26 mouse cellular contexts compared by ENCODE assay signal in the genomic region with DNA sequence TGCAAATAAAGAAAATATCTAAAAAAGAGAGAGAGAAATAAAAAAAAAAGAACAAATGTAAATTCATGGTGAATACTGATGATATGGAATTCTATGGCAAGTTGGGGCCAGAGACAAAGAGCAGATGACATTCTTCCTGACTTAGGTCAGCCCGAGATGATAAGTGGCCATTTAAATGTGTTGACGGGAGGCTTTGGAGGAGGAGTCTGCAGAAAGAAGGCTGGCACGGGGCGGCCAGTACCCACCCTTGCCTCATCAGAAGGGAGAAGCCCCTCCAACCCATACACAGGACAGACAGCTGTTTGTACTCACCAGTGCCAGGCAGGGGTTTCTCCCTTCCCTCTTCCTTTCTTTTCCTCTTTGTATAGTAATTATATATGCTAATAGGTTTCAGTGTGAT.
DNase-seq lines count a peak whose midpoint lies in the region; ATAC-seq and TF ChIP-seq lines count a peak whose summit lies in the region.
"Had no signal": no experiment of that assay in that cellular context is flagged by ENCODE, and none has a peak within 500 bp of the region (broad histone marks: within the 10 kb centered on the region; RNA-seq: fewer than 3 reads in every experiment).

No protein-coding gene starts in this region.

- H3K4me1 ChIP-seq in heart, embryonic 12.5 days (replicated peaks) = peaks cover 27% of the 10 kb centered on the region
- peaks cover 10% of the 10 kb centered on the region; the same call in 1 of the 2 replicates for H3K4me1 ChIP-seq in heart, embryonic 10.5 days
- peaks cover 16% of the 10 kb centered on the region; the same call in 1 of the 2 replicates for H3K4me1 ChIP-seq in heart, embryonic 15.5 days (replicated peaks)
- no peaks in the 10 kb centered on the region for H3K4me1 ChIP-seq in intestine, embryonic 14.5 days (replicated peaks; ENCODE audit: control insufficient read depth, insufficient read depth, low read length)
- H3K4me1 ChIP-seq in intestine, postnatal 0 days (replicated peaks; ENCODE audit: control insufficient read depth, insufficient read depth, low read length) = no peaks in the 10 kb centered on the region
- H3K4me1 ChIP-seq: embryonic facial prominence, embryonic 12.5 days; embryonic facial prominence, embryonic 15.5 days; forebrain, embryonic 13.5 days; hindbrain, embryonic 13.5 days had no signal

- H3K27me3 ChIP-seq in heart, embryonic 12.5 days (replicated peaks) = no peaks in the 10 kb centered on the region
- 0 out of 2 replicates have a peak, but pooled peaks cover 6% of the 10 kb centered on the region for H3K27me3 ChIP-seq in heart, embryonic 10.5 days (ENCODE audit: insufficient read depth, poor library complexity, severe bottlenecking)
- H3K27me3 ChIP-seq in heart, embryonic 15.5 days = no peaks in the 10 kb centered on the region
- H3K27me3 ChIP-seq in intestine, embryonic 14.5 days (replicated peaks; ENCODE audit: control insufficient read depth, insufficient read depth, low read length) = no peaks in the 10 kb centered on the region
- H3K27me3 ChIP-seq in intestine, postnatal 0 days (replicated peaks; ENCODE audit: control insufficient read depth, insufficient read depth, low read length) = no peaks in the 10 kb centered on the region
- H3K27me3 ChIP-seq: embryonic facial prominence, embryonic 12.5 days; embryonic facial prominence, embryonic 15.5 days had no signal

- no peak for TF ChIP-seq CTCF in intestine, postnatal 0 days (IDR thresholded peaks at IDR 0.05; ENCODE audit: low read depth)

- peak overlapping the region; percentile 30; the same call in 1 of the 2 replicates for H3K4me2 ChIP-seq in heart, embryonic 12.5 days
- peak overlapping the region; percentile 32; the same call in 1 of the 2 replicates for H3K4me2 ChIP-seq in heart, embryonic 15.5 days
- no peak overlapping the region for H3K4me2 ChIP-seq in intestine, embryonic 14.5 days (ENCODE audit: low read length)
- H3K4me2 ChIP-seq in intestine, postnatal 0 days (replicated peaks; ENCODE audit: low read depth) = no peak overlapping the region
- H3K4me2 ChIP-seq: embryonic facial prominence, embryonic 12.5 days; embryonic facial prominence, embryonic 15.5 days; forebrain, embryonic 13.5 days; hindbrain, embryonic 13.5 days had no signal

- no peaks in the 10 kb centered on the region for H3K36me3 ChIP-seq in heart, embryonic 12.5 days
- no peaks in the 10 kb centered on the region for H3K36me3 ChIP-seq in heart, embryonic 10.5 days
- no peaks in the 10 kb centered on the region for H3K36me3 ChIP-seq in heart, embryonic 15.5 days
- no peaks in the 10 kb centered on the region for H3K36me3 ChIP-seq in intestine, embryonic 14.5 days (ENCODE audit: control insufficient read depth, insufficient read depth, low read length)
- no peaks in the 10 kb centered on the region for H3K36me3 ChIP-seq in intestine, postnatal 0 days (ENCODE audit: control insufficient read depth, insufficient read depth)
- H3K36me3 ChIP-seq: embryonic facial prominence, embryonic 12.5 days; embryonic facial prominence, embryonic 15.5 days; hindbrain, embryonic 10.5 days; hindbrain, embryonic 13.5 days had no signal

- no peak overlapping the region for H3K4me3 ChIP-seq in heart, embryonic 12.5 days
- H3K4me3 ChIP-seq in heart, embryonic 10.5 days = no peak overlapping the region
- H3K4me3 ChIP-seq in heart, embryonic 15.5 days = no peak overlapping the region
- H3K4me3 ChIP-seq in intestine, embryonic 14.5 days (ENCODE audit: low read depth, low read length) = no peak overlapping the region
- H3K4me3 ChIP-seq in intestine, postnatal 0 days (ENCODE audit: low read depth, low read length) = no peak overlapping the region
- H3K4me3 ChIP-seq: embryonic facial prominence, embryonic 12.5 days; embryonic facial prominence, embryonic 15.5 days; forebrain, embryonic 13.5 days; hindbrain, embryonic 10.5 days; hindbrain, embryonic 13.5 days had no signal

- no peak for ATAC-seq in heart, embryonic 12.5 days (ENCODE audit: insufficient number of reproducible peaks, low FRiP score)
- peak; percentile 71; the same call in 1 of the 2 replicates for ATAC-seq in heart, embryonic 15.5 days (replicated peaks; ENCODE audit: insufficient number of reproducible peaks, insufficient read depth, low FRiP score, low read depth)
- ATAC-seq in intestine, embryonic 14.5 days (replicated peaks; ENCODE audit: low FRiP score, low TSS enrichment, low read depth) = no peak
- no peak for ATAC-seq in intestine, postnatal 0 days
- ATAC-seq: CD4-positive, CD25-positive, alpha-beta regulatory T cell, adult 4 months; forebrain, embryonic 13.5 days; forebrain, embryonic 16.5 days; hindbrain, embryonic 16.5 days; intestine, embryonic 16.5 days had no signal

- H3K9ac ChIP-seq in heart, embryonic 12.5 days = no peak overlapping the region
- no peak overlapping the region for H3K9ac ChIP-seq in heart, embryonic 15.5 days
- H3K9ac ChIP-seq in intestine, embryonic 14.5 days (ENCODE audit: low read length) = no peak overlapping the region
- H3K9ac ChIP-seq in intestine, postnatal 0 days (ENCODE audit: low read depth, low read length) = no peak overlapping the region
- H3K9ac ChIP-seq: embryonic facial prominence, embryonic 12.5 days; embryonic facial prominence, embryonic 15.5 days; forebrain, embryonic 13.5 days; hindbrain, embryonic 13.5 days had no signal

- H3K9me3 ChIP-seq in heart, embryonic 12.5 days (replicated peaks) = no peaks in the 10 kb centered on the region
- no peaks in the 10 kb centered on the region for H3K9me3 ChIP-seq in heart, embryonic 10.5 days
- no peaks in the 10 kb centered on the region for H3K9me3 ChIP-seq in heart, embryonic 15.5 days (replicated peaks)
- H3K9me3 ChIP-seq in intestine, embryonic 14.5 days (ENCODE audit: control insufficient read depth, low read length) = no peaks in the 10 kb centered on the region
- H3K9me3 ChIP-seq in intestine, postnatal 0 days (ENCODE audit: control insufficient read depth) = no peaks in the 10 kb centered on the region
- H3K9me3 ChIP-seq: embryonic facial prominence, embryonic 12.5 days; embryonic facial prominence, embryonic 15.5 days; forebrain, embryonic 13.5 days; hindbrain, embryonic 10.5 days; hindbrain, embryonic 13.5 days had no signal

- no peak overlapping the region for H3K27ac ChIP-seq in heart, embryonic 12.5 days (ENCODE audit: poor library complexity, severe bottlenecking)
- no peak overlapping the region for H3K27ac ChIP-seq in heart, embryonic 10.5 days
- H3K27ac ChIP-seq in heart, embryonic 15.5 days = no peak overlapping the region
- no peak overlapping the region for H3K27ac ChIP-seq in intestine, embryonic 14.5 days (ENCODE audit: low read depth)
- H3K27ac ChIP-seq in intestine, postnatal 0 days (ENCODE audit: low read depth, low read length) = no peak overlapping the region
- H3K27ac ChIP-seq: embryonic facial prominence, embryonic 12.5 days; embryonic facial prominence, embryonic 15.5 days; forebrain, embryonic 13.5 days; hindbrain, embryonic 10.5 days; hindbrain, embryonic 13.5 days had no signal

- no peak for DNase-seq in heart, embryonic 10.5 days (ENCODE audit: low spot score)
- no peak for DNase-seq in heart, adult 11 months
- peak; percentile 42 for DNase-seq in intestine, embryonic 14.5 days (ENCODE audit: low spot score)
- no peak for DNase-seq in ovary, postnatal 14 days (ENCODE audit: low spot score)
- DNase-seq: adrenal gland, adult 2 months; adrenal gland, postnatal 14 days; cerebellum, adult 11 months; cerebellum, adult 2 months; cerebellum, adult 9-11 months; cerebellum, postnatal 25 days; gastrocnemius, postnatal 10 days; gastrocnemius, postnatal 36 days; heart, postnatal 36 days; kidney, adult 2 months had no signal

- 3% methylated on average over 4 of the region's 4 CpGs for WGBS in heart, embryonic 12.5 days
- WGBS in heart, embryonic 10.5 days = 10% methylated on average over 4 of the region's 4 CpGs
- WGBS in heart, embryonic 15.5 days = 6% methylated on average over 4 of the region's 4 CpGs
- 30% methylated on average over 4 of the region's 4 CpGs for WGBS in intestine, embryonic 14.5 days
- WGBS in intestine, postnatal 0 days = 32% methylated on average over 4 of the region's 4 CpGs

Comparison
In these comparisons a context has a peak if more than half of its experiments do, and no peak if none do; other contexts are left out.
1. H3K4me2 ChIP-seq: peak in heart, embryonic 12.5 days (single experiment) and heart, embryonic 15.5 days (single experiment); none in intestine, embryonic 14.5 days (single experiment) and intestine, postnatal 0 days (single experiment).